Mouse (Mus musculus) gastrocnemius, adult 2 months (tissue): ENCODE measurements around the gene Adamtsl1. TPM values are rescaled to one million over a fixed set of nuclear protein-coding genes. Genes with fewer than 3 reads are reported as not detected.

ENCODE experiments used
- DNase-seq: peaks from one replicate; pipeline ENCODE4 v3.0.0; 2022
- H3K27ac ChIP-seq: fragments of 200-600 bp; 2 replicates; pipeline ENCODE4 v1.8.1; 2022; ENCODE audit warnings: mild to moderate bottlenecking
- H3K4me3 ChIP-seq: fragments of 200-600 bp; 2 replicates; pipeline ENCODE4 v1.8.1; 2022; ENCODE audit warnings: mild to moderate bottlenecking, moderate library complexity
- CTCF ChIP-seq: fragments of 200-600 bp; IDR thresholded peaks from 2 replicates; pipeline ENCODE4 v1.8.1; 2022; ENCODE audit warnings: antibody characterized with exemption, mild to moderate bottlenecking, moderate library complexity
- intact Hi-C: fragments of 180-260 bp; cut with DNase I; formaldehyde crosslinking; loops from one replicate; pipeline ENCODE4 v1.15.1; 2025
- long read RNA-seq, 2 experiments: library from polyadenylated mRNA; stranded (forward); transcript quantifications; one replicate each; pipeline ENCODE4 v2.0.0; 2021
- total RNA-seq, 2 experiments: library from RNA; stranded (reverse); gene quantifications; 2 replicates each; pipeline ENCODE4 v1.2.3; 2021

Gene Adamtsl1
- total RNA-seq = 1 to 10 TPM; 5.7 to 5.9 TPM
- long read RNA-seq, experiment 1, full-length matches to known transcripts = 1 of 5 reads
- long read RNA-seq, experiment 1, partial matches to known transcripts = 2 of 5 reads
- long read RNA-seq, experiment 1, other reads (novel, unspliced or antisense) = 2 of 5 reads
- long read RNA-seq, experiment 2, partial matches to known transcripts = 2 of 2 reads
- long read RNA-seq, experiment 2, other reads (novel, unspliced or antisense) = 0 of 2 reads

- H3K27ac ChIP-seq = peak within 1 kb of the TSS; percentile 32
- intact Hi-C loops = loop anchor here (5.0 kb wide), 1 partner anchor 106 kb away; no protein-coding TSS in a partner anchor
- TF ChIP-seq CTCF = no peak
- no peak for DNase-seq
- H3K4me3 ChIP-seq = peak within 1 kb of the TSS; percentile 75
Measured at GRCm38 (mm10) chr4:85513792-85514191, at the start of gene Adamtsl1. Adamtsl1 (plus strand) TSS chr4:85514172.

GRCm38 (mm10) chr4:85483586-85483985 lies 30.4 kb upstream of the Adamtsl1 start:
- DNase-seq = no peak
- H3K27ac ChIP-seq = no peak overlapping the region
- intact Hi-C loops = no loop called here
- TF ChIP-seq CTCF = no peak
- no peak overlapping the region for H3K4me3 ChIP-seq

- no peak for DNase-seq
- intact Hi-C loops = no loop called here
- Histone ChIP-seq H3K27ac (no peak overlapping the region), H3K4me3 (no peak overlapping the region)
- no peak for TF ChIP-seq CTCF
Measured at GRCm38 (mm10) chr4:85486316-85486946, 27.5 kb upstream of the Adamtsl1 start.

- no peak for DNase-seq
- intact Hi-C loops = no loop called here
- H3K4me3 ChIP-seq = no peak overlapping the region
- H3K27ac ChIP-seq = no peak overlapping the region
- no peak for TF ChIP-seq CTCF
Measured at GRCm38 (mm10) chr4:85505718-85506117, 8.3 kb upstream of the Adamtsl1 start.

GRCm38 (mm10) chr4:85506976-85507375 lies 7.0 kb upstream of the Adamtsl1 start:
- no peak overlapping the region for H3K4me3 ChIP-seq
- no peak for DNase-seq
- no peak for TF ChIP-seq CTCF
- intact Hi-C loops = no loop called here
- H3K27ac ChIP-seq = no peak overlapping the region

GRCm38 (mm10) chr4:85507491-85507890 lies 6.5 kb upstream of the Adamtsl1 start:
- no peak for DNase-seq
- TF ChIP-seq CTCF = no peak
- no peak overlapping the region for H3K27ac ChIP-seq
- no peak overlapping the region for H3K4me3 ChIP-seq
- intact Hi-C loops = no loop called here

GRCm38 (mm10) chr4:85513288-85513687 lies 684 bp upstream of the Adamtsl1 start:
- peak; percentile 44 for DNase-seq
- intact Hi-C loops = loop anchor here (5.0 kb wide), 1 partner anchor 106 kb away; no protein-coding TSS in a partner anchor
- H3K27ac ChIP-seq = 0 out of 2 replicates have a peak overlapping the region, but pooled peaks have one; percentile 2
- no peak for TF ChIP-seq CTCF
- H3K4me3 ChIP-seq = peak overlapping the region; percentile 75

GRCm38 (mm10) chr4:85514205-85514681 lies 271 bp downstream of the Adamtsl1 start:
- DNase-seq = peak; percentile 58
- H3K4me3 ChIP-seq = peak overlapping the region; percentile 75
- H3K27ac ChIP-seq = peak overlapping the region; percentile 32; the same call in 1 of the 2 replicates
- intact Hi-C loops = loop anchor here (5.0 kb wide), 1 partner anchor 107 kb away; no protein-coding TSS in a partner anchor
- TF ChIP-seq CTCF = peak; percentile 27

GRCm38 (mm10) chr4:85526966-85527566 lies 13.1 kb downstream of the Adamtsl1 start:
- intact Hi-C loops = no loop called here
- no peak for TF ChIP-seq CTCF
- DNase-seq = peak; percentile 30

GRCm38 (mm10) chr4:85529852-85530251 lies 15.9 kb downstream of the Adamtsl1 start:
- intact Hi-C loops = no loop called here
- DNase-seq = no peak
- Histone ChIP-seq H3K27ac (no peak overlapping the region), H3K4me3 (no peak overlapping the region)
- no peak for TF ChIP-seq CTCF

More at GRCm38 (mm10) chr4:85526966-85527566, 13.1 kb downstream of the Adamtsl1 start:
- H3K27ac ChIP-seq = peak overlapping the region; percentile 6; the same call in 1 of the 2 replicates
- H3K4me3 ChIP-seq = no peak overlapping the region

- H3K27ac ChIP-seq = no peak overlapping the region
Measured at GRCm38 (mm10) chr4:85539677-85540076, 25.7 kb downstream of the Adamtsl1 start.

GRCm38 (mm10) chr4:85543221-85543620 lies 29.2 kb downstream of the Adamtsl1 start:
- Histone ChIP-seq H3K27ac (no peak overlapping the region), H3K4me3 (no peak overlapping the region)
- TF ChIP-seq CTCF = no peak
- DNase-seq = no peak
- intact Hi-C loops = no loop called here

More at GRCm38 (mm10) chr4:85539677-85540076, 25.7 kb downstream of the Adamtsl1 start:
- no peak for TF ChIP-seq CTCF
- no peak for DNase-seq
- intact Hi-C loops = no loop called here
- no peak overlapping the region for H3K4me3 ChIP-seq

GRCm38 (mm10) chr4:85554696-85555095 lies 40.7 kb downstream of the Adamtsl1 start:
- Histone ChIP-seq H3K27ac (no peak overlapping the region), H3K4me3 (no peak overlapping the region)
- intact Hi-C loops = no loop called here
- no peak for DNase-seq
- TF ChIP-seq CTCF = no peak
